Mouse (Mus musculus) hindbrain, embryonic 12.5 days (tissue): ENCODE data around the gene Skil. TPM values are rescaled to one million over a fixed set of nuclear protein-coding genes. Genes with fewer than 3 reads are reported as not detected.

Source experiments
- ATAC-seq: fragments of 200-750 bp; cut with Nextera tagmentation; 2 replicates; pipeline ENCODE4 v1.8.0; 2017; ENCODE audit warnings: moderate TSS enrichment; ENCODE audit not compliant: low FRiP score
- H3K27ac ChIP-seq: fragments of 300-500 bp; sonication (generic); 2 replicates; pipeline ENCODE4 v1.5.1; 2016; ENCODE audit warnings: mild to moderate bottlenecking
- H3K27me3 ChIP-seq: fragments of 300-500 bp; sonication (generic); 2 replicates; pipeline ENCODE4 v1.6.1; 2016; ENCODE audit warnings: mild to moderate bottlenecking
- H3K36me3 ChIP-seq: fragments of 300-500 bp; sonication (generic); 2 replicates; pipeline ENCODE4 v1.6.1; 2016; ENCODE audit warnings: mild to moderate bottlenecking
- H3K4me1 ChIP-seq: fragments of 300-500 bp; sonication (generic); 2 replicates; pipeline ENCODE4 v1.6.1; 2016
- H3K4me2 ChIP-seq: fragments of 300-500 bp; sonication (generic); replicated peaks from 2 replicates; pipeline ENCODE4 v1.6.1; 2016; ENCODE audit warnings: mild to moderate bottlenecking
- H3K4me3 ChIP-seq: fragments of 300-500 bp; sonication (generic); 2 replicates; pipeline ENCODE4 v1.5.1; 2016; ENCODE audit warnings: mild to moderate bottlenecking
- H3K9ac ChIP-seq: fragments of 300-500 bp; sonication (generic); 2 replicates; pipeline ENCODE4 v1.6.1; 2016; ENCODE audit warnings: mild to moderate bottlenecking, moderate library complexity
- H3K9me3 ChIP-seq: fragments of 300-500 bp; sonication (generic); replicated peaks from 2 replicates; pipeline ENCODE4 v1.6.1; 2016; ENCODE audit warnings: mild to moderate bottlenecking
- WGBS: fragments of 180-500 bp; shearing (Covaris S2); methylation state at CpG from one replicate; pipeline ENCODE4 v1.1.7; 2016; 5-methylcytosine and 5-hydroxymethylcytosine counted together
- polyA plus RNA-seq: library from polyadenylated mRNA; unstranded; fragments of >200 nt; fragmentation: Nextera tagmentation; extraction: Ambion mirVana; gene quantifications from 2 replicates; pipeline ENCODE4 v1.2.1, GENCODE M21; 2016

The Skil gene
- polyA plus RNA-seq, 1 experiment from 2014 or later: 52.8 TPM

- Histone ChIP-seq H3K9me3 (no peaks in the 10 kb centered on the region), H3K4me2 (no peak overlapping the region), H3K27ac (no peak overlapping the region), H3K9ac (no peak overlapping the region), H3K4me1 (peaks cover 9% of the 10 kb centered on the region; the same call in 1 of the 2 replicates), H3K27me3 (no peaks in the 10 kb centered on the region), H3K36me3 (no peaks in the 10 kb centered on the region), H3K4me3 (no peak overlapping the region)
- no peak for ATAC-seq
- WGBS: 80% methylated on average over 4 of the region's 4 CpGs
These were observed 33.1 kb upstream of the Skil start for GRCm38 (mm10) chr3:31061786-31062120.

- no peaks in the 10 kb centered on the region for H3K9me3 ChIP-seq
- H3K4me1 ChIP-seq: peaks cover 6% of the 10 kb centered on the region; the same call in 1 of the 2 replicates
- H3K27ac ChIP-seq: no peak overlapping the region
- WGBS: 88% methylated on average over 7 of the region's 7 CpGs
- H3K4me2 ChIP-seq: no peak overlapping the region
- no peaks in the 10 kb centered on the region for H3K27me3 ChIP-seq
- no peak for ATAC-seq
- no peak overlapping the region for H3K9ac ChIP-seq
- H3K4me3 ChIP-seq: no peak overlapping the region
- H3K36me3 ChIP-seq: no peaks in the 10 kb centered on the region
These were observed 32.5 kb upstream of the Skil start for GRCm38 (mm10) chr3:31062325-31062724.

- H3K9me3 ChIP-seq: no peaks in the 10 kb centered on the region
- no peaks in the 10 kb centered on the region for H3K27me3 ChIP-seq
- no peak for ATAC-seq
- H3K36me3 ChIP-seq: no peaks in the 10 kb centered on the region
- H3K4me3 ChIP-seq: no peak overlapping the region
- WGBS: 84% methylated on average over 7 of the region's 7 CpGs
- no peak overlapping the region for H3K4me2 ChIP-seq
- H3K27ac ChIP-seq: no peak overlapping the region
- no peak overlapping the region for H3K9ac ChIP-seq
- H3K4me1 ChIP-seq: no peaks in the 10 kb centered on the region
These were observed 26.4 kb upstream of the Skil start for GRCm38 (mm10) chr3:31068482-31068881.

- H3K4me3 ChIP-seq: no peak overlapping the region
- H3K27me3 ChIP-seq: no peaks in the 10 kb centered on the region
- H3K4me1 ChIP-seq: no peaks in the 10 kb centered on the region
- H3K27ac ChIP-seq: no peak overlapping the region
- H3K9me3 ChIP-seq: no peaks in the 10 kb centered on the region
- 92% methylated on average over 14 of the region's 14 CpGs for WGBS
- no peaks in the 10 kb centered on the region for H3K36me3 ChIP-seq
- no peak overlapping the region for H3K4me2 ChIP-seq
- no peak overlapping the region for H3K9ac ChIP-seq
- ATAC-seq: no peak
These were observed 23.1 kb upstream of the Skil start for GRCm38 (mm10) chr3:31071804-31072203.

GRCm38 (mm10) chr3:31075808-31076207, 19.1 kb upstream of the Skil start:
- WGBS: 78% methylated on average over 11 of the region's 11 CpGs
- Histone ChIP-seq H3K9ac (no peak overlapping the region), H3K4me1 (no peaks in the 10 kb centered on the region), H3K9me3 (no peaks in the 10 kb centered on the region), H3K27me3 (no peaks in the 10 kb centered on the region), H3K27ac (no peak overlapping the region), H3K4me3 (no peak overlapping the region), H3K36me3 (no peaks in the 10 kb centered on the region), H3K4me2 (no peak overlapping the region)
- no peak for ATAC-seq

GRCm38 (mm10) chr3:31077068-31077703, 17.7 kb upstream of the Skil start:
- 83% methylated on average over 6 of the region's 6 CpGs for WGBS

GRCm38 (mm10) chr3:31079450-31079849, 15.4 kb upstream of the Skil start:
- Histone ChIP-seq H3K4me3 (no peak overlapping the region), H3K36me3 (no peaks in the 10 kb centered on the region), H3K4me2 (no peak overlapping the region), H3K27me3 (no peaks in the 10 kb centered on the region), H3K9me3 (no peaks in the 10 kb centered on the region), H3K9ac (no peak overlapping the region), H3K27ac (no peak overlapping the region), H3K4me1 (peaks cover 7% of the 10 kb centered on the region; the same call in 1 of the 2 replicates)
- WGBS: 73% methylated on average over 10 of the region's 10 CpGs
- ATAC-seq: no peak

More at GRCm38 (mm10) chr3:31077068-31077703, 17.7 kb upstream of the Skil start:
- Histone ChIP-seq H3K4me3 (no peak overlapping the region), H3K27ac (no peak overlapping the region), H3K27me3 (no peaks in the 10 kb centered on the region), H3K9me3 (no peaks in the 10 kb centered on the region), H3K9ac (no peak overlapping the region), H3K36me3 (no peaks in the 10 kb centered on the region), H3K4me1 (no peaks in the 10 kb centered on the region), H3K4me2 (no peak overlapping the region)
- no peak for ATAC-seq

GRCm38 (mm10) chr3:31080791-31081502, 13.9 kb upstream of the Skil start:
- Histone ChIP-seq H3K4me3 (no peak overlapping the region), H3K4me1 (peaks cover 7% of the 10 kb centered on the region; the same call in 1 of the 2 replicates), H3K27me3 (no peaks in the 10 kb centered on the region), H3K9ac (no peak overlapping the region), H3K9me3 (no peaks in the 10 kb centered on the region), H3K36me3 (no peaks in the 10 kb centered on the region), H3K4me2 (no peak overlapping the region), H3K27ac (no peak overlapping the region)
- ATAC-seq: no peak
- 83% methylated on average over 10 of the region's 10 CpGs for WGBS

- H3K9ac ChIP-seq: no peak overlapping the region
- no peak overlapping the region for H3K27ac ChIP-seq
- H3K4me2 ChIP-seq: no peak overlapping the region
- H3K36me3 ChIP-seq: no peaks in the 10 kb centered on the region
- no peak for ATAC-seq
- WGBS: 92% methylated on average over 11 of the region's 13 CpGs
- no peaks in the 10 kb centered on the region for H3K27me3 ChIP-seq
- no peaks in the 10 kb centered on the region for H3K9me3 ChIP-seq
- no peak overlapping the region for H3K4me3 ChIP-seq
- H3K4me1 ChIP-seq: peaks cover 7% of the 10 kb centered on the region; the same call in 1 of the 2 replicates
These were observed 11.9 kb upstream of the Skil start for GRCm38 (mm10) chr3:31082838-31083506.

GRCm38 (mm10) chr3:31083507-31084245, 11.2 kb upstream of the Skil start:
- H3K9me3 ChIP-seq: no peaks in the 10 kb centered on the region
- H3K36me3 ChIP-seq: no peaks in the 10 kb centered on the region
- no peaks in the 10 kb centered on the region for H3K27me3 ChIP-seq
- WGBS: 50% methylated on average over 12 of the region's 12 CpGs
- H3K4me2 ChIP-seq: no peak overlapping the region
- H3K4me1 ChIP-seq: peaks cover 7% of the 10 kb centered on the region; the same call in 1 of the 2 replicates
- ATAC-seq: no peak
- no peak overlapping the region for H3K27ac ChIP-seq
- no peak overlapping the region for H3K4me3 ChIP-seq
- no peak overlapping the region for H3K9ac ChIP-seq

GRCm38 (mm10) chr3:31085000-31085399, 9.9 kb upstream of the Skil start:
- Histone ChIP-seq H3K4me1 (peaks cover 11% of the 10 kb centered on the region; the same call in 1 of the 2 replicates), H3K36me3 (no peaks in the 10 kb centered on the region), H3K27me3 (no peaks in the 10 kb centered on the region), H3K4me3 (no peak overlapping the region), H3K27ac (no peak overlapping the region), H3K4me2 (no peak overlapping the region), H3K9ac (no peak overlapping the region), H3K9me3 (no peaks in the 10 kb centered on the region)
- no peak for ATAC-seq
- WGBS: 93% methylated on average over 3 of the region's 3 CpGs
